Mouse (Mus musculus): ENCODE data around the gene Efna4.

DNA sequence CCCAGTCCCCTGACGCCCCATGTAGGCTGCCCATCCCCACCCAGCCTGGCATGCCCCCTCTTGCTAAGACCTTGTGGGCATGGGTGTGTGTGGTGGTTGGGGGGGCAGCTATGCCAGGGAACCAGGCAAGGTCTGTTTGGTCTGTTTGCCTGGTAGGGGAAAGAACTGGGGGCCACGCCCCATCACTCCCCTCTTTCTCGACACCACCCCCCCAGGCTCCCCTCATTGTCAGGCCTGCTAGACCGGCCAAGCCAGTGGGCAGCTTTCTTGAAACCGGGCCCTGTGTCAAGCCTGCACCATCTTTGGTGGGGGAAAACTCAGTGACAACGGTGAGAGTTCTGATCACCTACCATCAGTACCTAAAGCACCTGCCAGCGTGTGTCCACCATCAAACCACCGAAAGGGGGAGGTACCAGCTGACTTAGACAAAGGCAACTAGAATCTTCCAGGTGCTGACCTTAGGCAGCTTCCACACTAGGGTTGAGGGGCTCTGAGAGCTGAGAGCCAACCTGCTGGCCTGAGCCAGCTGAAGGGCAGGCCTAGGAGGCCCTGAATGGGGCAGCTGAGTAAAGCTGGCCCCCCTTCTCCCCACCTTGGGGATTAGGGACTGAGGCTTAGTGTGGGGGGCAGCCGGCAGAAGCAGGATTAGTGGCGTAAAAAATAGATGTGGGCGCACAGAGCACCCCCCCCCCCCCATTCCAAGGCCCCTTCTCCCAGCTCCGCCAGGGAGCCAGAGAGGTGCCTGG lies 46.7 kb upstream of the Efna4 start:
- TF ChIP-seq CTCF (IDR thresholded peaks at IDR 0.05; ENCODE audit: borderline replicate concordance, insufficient read depth, low read depth, low read length) = no peak
- TF ChIP-seq POLR2A (IDR thresholded peaks at IDR 0.05; ENCODE audit: borderline replicate concordance, insufficient read depth, low read length) = no peak
